Mouse (Mus musculus) olfactory bulb, adult 2 months (tissue): ENCODE measurements at regions not wholly inside any gene's neighbourhood (a gene's known extent, or its start where the extent isn't known, plus 50 kb on each side); places are given as distances from the start of the nearest gene placed in this dataset.

Experiments
- H3K27ac ChIP-seq: fragments of 200-500 bp; 2 replicates; pipeline ENCODE4 v1.5.1; 2012; ENCODE audit warnings: low read depth, low read length; ENCODE audit not compliant: insufficient read depth
- H3K4me1 ChIP-seq: fragments of 200-500 bp; 2 replicates; pipeline ENCODE4 v1.6.1; 2012; ENCODE audit warnings: low read length; ENCODE audit not compliant: control insufficient read depth, insufficient read depth
- H3K4me3 ChIP-seq: fragments of 200-500 bp; 2 replicates; pipeline ENCODE4 v1.5.1; 2012; ENCODE audit warnings: mild to moderate bottlenecking, low read depth, low read length, moderate library complexity; ENCODE audit not compliant: insufficient read depth
- CTCF ChIP-seq: fragments of 200-500 bp; IDR thresholded peaks from 2 replicates; pipeline ENCODE4 v1.5.1; 2012; ENCODE audit warnings: low read depth, mild to moderate bottlenecking, low read length, moderate library complexity; ENCODE audit not compliant: insufficient read depth
- POLR2A ChIP-seq: fragments of 200-500 bp; IDR thresholded peaks from 2 replicates; pipeline ENCODE4 v1.6.1; 2012; ENCODE audit warnings: mild to moderate bottlenecking, low read depth, low read length, moderate library complexity; ENCODE audit not compliant: insufficient read depth
- WGBS: fragments of 180-500 bp; shearing (Covaris S2); methylation state at CpG from one replicate; pipeline ENCODE4 v1.1.7; 2018; 5-methylcytosine and 5-hydroxymethylcytosine counted together

DNA sequence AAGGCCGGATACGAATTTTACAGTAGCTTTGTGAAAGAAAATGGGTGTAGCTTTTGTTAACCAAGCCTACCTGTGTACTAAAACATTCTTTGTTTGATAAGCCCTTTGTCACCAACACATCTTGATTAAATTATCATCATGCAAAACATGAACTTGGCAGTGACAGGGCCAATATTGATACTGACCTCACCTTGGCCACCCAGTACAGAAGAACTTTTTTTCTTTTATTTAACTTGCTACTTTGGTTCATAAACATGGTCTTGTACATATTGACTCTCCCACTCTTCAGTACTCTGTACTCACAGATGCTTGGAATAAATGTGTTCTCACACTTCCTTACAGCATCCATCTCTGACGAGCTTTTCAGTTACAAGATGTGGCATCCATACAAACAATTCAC lies 570.0 kb upstream of the Klf4 start:
- H3K4me3 ChIP-seq = no peak overlapping the region
- TF ChIP-seq CTCF (no peak), POLR2A (no peak)

GRCm38 (mm10) chr4:56090796-56091195 lies 558.5 kb upstream of the Klf4 start:
- Histone ChIP-seq H3K27ac (no peak overlapping the region), H3K4me3 (no peak overlapping the region), H3K4me1 (no peaks in the 10 kb centered on the region)
- TF ChIP-seq POLR2A = no peak
- no peak for TF ChIP-seq CTCF
- 84% methylated on average over 1 of the region's 1 CpGs for WGBS

More for the DNA sequence above, 570.0 kb upstream of the Klf4 start:
- H3K27ac ChIP-seq = no peak overlapping the region
- 92% methylated on average over 3 of the region's 3 CpGs for WGBS
- no peaks in the 10 kb centered on the region for H3K4me1 ChIP-seq

DNA sequence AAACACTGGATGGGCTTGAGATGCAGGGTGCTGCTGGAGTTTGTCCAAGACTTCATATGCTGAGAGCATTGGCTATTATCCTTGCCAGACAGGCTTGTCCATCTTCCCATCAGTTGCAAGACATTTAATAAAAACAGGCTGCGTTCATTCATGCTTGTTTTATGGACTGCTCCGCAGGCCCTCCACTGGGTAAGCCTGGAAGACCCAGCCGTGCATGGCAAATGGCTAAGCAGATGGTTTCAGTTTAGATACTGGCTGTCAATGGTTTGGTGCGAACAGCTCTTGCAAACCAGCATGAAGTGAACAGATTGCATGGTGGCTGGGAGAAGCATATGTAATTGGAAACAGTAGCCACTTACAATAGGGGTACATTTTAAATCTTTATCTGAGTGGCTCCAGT lies 556.4 kb upstream of the Klf4 start:
- WGBS = 83% methylated on average over 4 of the region's 4 CpGs
- H3K27ac ChIP-seq = no peak overlapping the region
- no peaks in the 10 kb centered on the region for H3K4me1 ChIP-seq
- TF ChIP-seq POLR2A = no peak
- no peak for TF ChIP-seq CTCF
- H3K4me3 ChIP-seq = no peak overlapping the region

DNA sequence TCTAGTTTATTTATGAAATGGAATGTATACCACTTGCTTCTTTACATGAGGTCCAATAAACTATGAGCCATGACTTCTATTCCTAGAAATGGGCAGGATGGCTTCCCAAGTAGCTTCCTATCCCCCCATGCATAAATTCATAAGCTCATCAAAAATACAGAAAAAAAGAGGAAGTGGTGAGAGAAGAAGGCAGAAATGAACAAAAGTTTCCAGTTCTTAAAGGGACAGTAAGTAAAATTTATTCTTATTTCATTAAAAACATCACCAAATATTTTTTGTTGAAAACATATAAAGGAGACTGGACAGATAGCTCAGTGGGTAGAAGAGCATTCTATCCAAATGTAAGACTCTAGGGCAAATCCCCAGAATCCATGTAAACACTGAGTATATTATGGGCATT lies 554.0 kb upstream of the Klf4 start:
- no peaks in the 10 kb centered on the region for H3K4me1 ChIP-seq
- TF ChIP-seq POLR2A = no peak
- no peak for TF ChIP-seq CTCF
- no peak overlapping the region for H3K27ac ChIP-seq
- H3K4me3 ChIP-seq = no peak overlapping the region

GRCm38 (mm10) chr4:56084205-56084604 lies 551.9 kb upstream of the Klf4 start:
- Histone ChIP-seq H3K27ac (no peak overlapping the region), H3K4me3 (no peak overlapping the region), H3K4me1 (no peaks in the 10 kb centered on the region)
- no peak for TF ChIP-seq CTCF
- no peak for TF ChIP-seq POLR2A
- WGBS = 42% methylated on average over 1 of the region's 1 CpGs

- Histone ChIP-seq H3K27ac (no peak overlapping the region), H3K4me1 (no peaks in the 10 kb centered on the region), H3K4me3 (no peak overlapping the region)
- 92% methylated on average over 5 of the region's 5 CpGs for WGBS
- TF ChIP-seq POLR2A (no peak), CTCF (no peak)
These were observed 550.1 kb upstream of the Klf4 start for GRCm38 (mm10) chr4:56082411-56082810.

GRCm38 (mm10) chr4:56080960-56081359 lies 548.7 kb upstream of the Klf4 start:
- no peaks in the 10 kb centered on the region for H3K4me1 ChIP-seq
- no peak overlapping the region for H3K27ac ChIP-seq
- WGBS = 80% methylated on average over 3 of the region's 3 CpGs
- H3K4me3 ChIP-seq = no peak overlapping the region
- no peak for TF ChIP-seq POLR2A
- TF ChIP-seq CTCF = no peak

DNA sequence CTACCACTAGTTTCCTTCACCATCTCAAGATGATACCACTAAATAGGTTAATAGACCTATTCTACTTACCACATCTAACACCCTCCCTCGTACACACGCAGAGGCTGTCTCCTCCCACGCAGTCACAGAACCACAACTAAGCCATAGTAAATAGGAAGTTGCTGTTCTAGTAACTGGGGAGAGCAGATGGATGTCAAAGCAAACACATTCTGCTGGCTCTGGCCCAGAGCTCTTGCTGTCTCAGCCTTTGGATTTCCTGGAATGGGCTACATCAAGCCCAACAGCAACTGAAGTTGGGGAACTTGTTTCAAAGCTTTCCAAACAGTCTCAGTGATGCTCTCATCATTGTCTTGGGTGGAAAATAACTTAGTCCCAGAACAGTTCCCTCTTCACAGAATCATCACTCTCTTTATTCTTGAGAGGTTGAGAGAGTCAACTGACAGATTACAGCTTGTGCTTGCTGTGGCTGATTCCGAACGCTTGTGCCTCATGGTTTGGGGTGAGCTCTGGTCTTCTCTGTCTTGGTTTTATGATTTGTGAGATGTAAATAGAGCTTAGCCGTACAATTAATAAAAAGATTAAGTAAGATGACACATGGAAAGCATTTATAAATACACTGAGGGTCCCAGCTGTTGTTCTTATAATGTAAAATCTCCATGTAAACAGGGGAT lies 538.5 kb upstream of the Klf4 start:
- no peaks in the 10 kb centered on the region for H3K4me1 ChIP-seq
- H3K4me3 ChIP-seq = no peak overlapping the region
- no peak for TF ChIP-seq POLR2A
- H3K27ac ChIP-seq = no peak overlapping the region
- 59% methylated on average over 6 of the region's 6 CpGs for WGBS

GRCm38 (mm10) chr4:56068859-56069258 lies 536.6 kb upstream of the Klf4 start:
- Histone ChIP-seq H3K27ac (no peak overlapping the region), H3K4me1 (no peaks in the 10 kb centered on the region), H3K4me3 (no peak overlapping the region)
- TF ChIP-seq CTCF (no peak), POLR2A (no peak)
- 97% methylated on average over 4 of the region's 4 CpGs for WGBS

GRCm38 (mm10) chr4:56064657-56065056 lies 532.4 kb upstream of the Klf4 start:
- 91% methylated on average over 4 of the region's 4 CpGs for WGBS
- no peaks in the 10 kb centered on the region for H3K4me1 ChIP-seq
- TF ChIP-seq CTCF (no peak), POLR2A (no peak)
- H3K4me3 ChIP-seq = no peak overlapping the region
- no peak overlapping the region for H3K27ac ChIP-seq
